ENCODE assay signal across 15 mouse cellular contexts in the genomic region with DNA sequence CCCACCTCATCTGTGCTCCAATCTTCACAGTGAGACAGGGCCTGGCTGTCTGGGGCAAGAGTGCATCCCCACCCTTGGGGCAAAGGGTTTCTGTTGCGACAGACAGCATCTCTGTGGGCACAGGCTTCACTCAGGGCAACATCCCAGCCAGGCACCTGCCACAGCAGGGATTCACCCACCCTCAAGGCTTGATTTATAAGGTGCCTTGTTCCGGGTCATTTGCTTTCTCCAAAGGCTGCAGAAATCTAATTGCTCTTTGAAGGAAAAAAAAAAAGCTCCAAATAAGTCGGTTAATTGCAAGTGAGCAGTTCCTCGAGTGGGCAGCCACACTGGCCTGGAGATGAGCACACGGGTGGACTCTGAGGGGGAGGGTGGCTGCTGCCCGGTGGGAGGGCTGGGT.
"Had no signal": no experiment of that assay in that cellular context is flagged by ENCODE, and none has a peak within 500 bp of the region (broad histone marks: within the 10 kb centered on the region; RNA-seq: fewer than 3 reads in every experiment).

No protein-coding gene starts in this region.

- H3K36me3 ChIP-seq: liver, embryonic 13.5 days; midbrain, embryonic 10.5 days; midbrain, embryonic 15.5 days; neural tube, embryonic 13.5 days had no signal

- H3K27me3 ChIP-seq: liver, embryonic 13.5 days had no signal

- H3K4me3 ChIP-seq: left cerebral cortex, adult 2 months; liver, embryonic 13.5 days; midbrain, embryonic 10.5 days; midbrain, embryonic 15.5 days; neural tube, embryonic 13.5 days had no signal

- H3K27ac ChIP-seq: hindbrain, postnatal 0 days; left cerebral cortex, adult 2 months; liver, embryonic 13.5 days; macrophage; midbrain, embryonic 15.5 days; neural tube, embryonic 13.5 days had no signal

- H3K9me3 ChIP-seq: liver, embryonic 13.5 days; midbrain, embryonic 10.5 days; midbrain, embryonic 15.5 days; neural tube, embryonic 13.5 days had no signal

- H3K9ac ChIP-seq: liver, embryonic 13.5 days; midbrain, embryonic 15.5 days; neural tube, embryonic 13.5 days had no signal

- H3K4me1 ChIP-seq: liver, embryonic 13.5 days had no signal

- DNase-seq: kidney, postnatal 10 days; kidney, postnatal 36 days; layer of hippocampus, postnatal 36 days; liver, embryonic 13.5 days; lung, adult 2 months; thymus, adult 18-20 months; thymus, postnatal 25 days had no signal

- ATAC-seq: inflammation-experienced regulatory T-cells, adult 6 months; intestine, embryonic 16.5 days had no signal

- H3K4me2 ChIP-seq: liver, embryonic 13.5 days; midbrain, embryonic 15.5 days; neural tube, embryonic 13.5 days had no signal
